Mouse (Mus musculus): ENCODE data around the gene Erc2. TPM values are rescaled to one million over a fixed set of nuclear protein-coding genes. Genes with fewer than 3 reads are reported as not detected.

Erc2 gene
- polyA plus RNA-seq, 1 experiment from 2014 or later, result 4.3 TPM

DNA sequence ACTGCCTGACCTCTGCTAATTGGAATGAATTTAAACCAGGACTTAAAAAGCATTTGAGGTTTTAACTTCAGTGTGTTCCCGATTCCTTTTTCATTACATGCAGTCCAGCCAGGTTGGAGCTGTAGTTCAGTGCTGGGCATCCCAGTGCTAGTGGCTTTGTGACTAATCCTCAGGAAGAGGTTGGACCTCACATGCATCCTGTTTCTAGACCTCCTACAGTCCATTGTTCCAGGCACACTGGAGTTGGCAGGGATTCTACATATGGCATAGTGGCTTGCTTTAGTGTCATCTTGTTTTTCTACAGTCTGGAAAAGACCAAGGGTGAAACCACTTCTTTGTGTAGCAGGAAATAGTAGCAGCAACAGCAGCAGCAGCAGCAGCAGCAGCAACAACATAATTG, 159.0 kb downstream of the Erc2 start:
- Histone ChIP-seq H3K9ac (ENCODE audit: low read depth, low read length) (no peak overlapping the region), H3K4me2 (ENCODE audit: low read depth, low read length) (no peak overlapping the region), H3K9me3 (ENCODE audit: control insufficient read depth, low read length) (no peaks in the 10 kb centered on the region), H3K27me3 (replicated peaks; ENCODE audit: control insufficient read depth, insufficient read depth, low read length) (no peaks in the 10 kb centered on the region), H3K36me3 (ENCODE audit: control insufficient read depth, insufficient read depth, low read length) (no peaks in the 10 kb centered on the region), H3K4me3 (ENCODE audit: low read length) (no peak overlapping the region), H3K27ac (ENCODE audit: low read length) (no peak overlapping the region), H3K4me1 (ENCODE audit: control insufficient read depth, insufficient read depth, low read length) (no peaks in the 10 kb centered on the region)
- ATAC-seq, result no peak
- 85% methylated on average over 1 of the region's 1 CpGs for WGBS

DNA sequence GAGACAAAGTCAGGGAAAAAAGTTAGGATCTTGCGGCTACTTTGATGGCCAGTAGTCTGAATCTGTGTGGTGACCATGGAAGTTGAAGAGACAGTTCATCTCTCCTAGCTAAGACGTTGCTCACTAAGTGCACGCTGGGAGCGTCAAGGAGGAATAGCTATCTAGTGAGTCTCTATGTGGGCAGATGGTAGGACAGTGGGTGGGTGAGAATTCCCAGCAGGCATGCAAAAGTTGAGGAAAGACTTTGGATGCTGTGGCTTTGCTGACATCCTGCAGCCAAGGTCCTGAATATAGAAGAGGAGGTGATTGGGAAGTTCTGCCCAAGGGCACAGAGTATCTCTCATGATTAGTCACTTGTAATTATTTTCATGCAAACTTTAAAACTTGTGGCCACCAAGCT, 162.6 kb downstream of the Erc2 start:
- 96% methylated on average over 4 of the region's 4 CpGs for WGBS
- Histone ChIP-seq H3K4me1 (ENCODE audit: control insufficient read depth, insufficient read depth, low read length) (no peaks in the 10 kb centered on the region), H3K9me3 (ENCODE audit: control insufficient read depth, low read length) (no peaks in the 10 kb centered on the region), H3K4me2 (ENCODE audit: low read depth, low read length) (no peak overlapping the region), H3K27ac (ENCODE audit: low read length) (no peak overlapping the region), H3K36me3 (ENCODE audit: control insufficient read depth, insufficient read depth, low read length) (no peaks in the 10 kb centered on the region), H3K4me3 (ENCODE audit: low read length) (no peak overlapping the region), H3K9ac (ENCODE audit: low read depth, low read length) (no peak overlapping the region), H3K27me3 (replicated peaks; ENCODE audit: control insufficient read depth, insufficient read depth, low read length) (no peaks in the 10 kb centered on the region)
- no peak for ATAC-seq

DNA sequence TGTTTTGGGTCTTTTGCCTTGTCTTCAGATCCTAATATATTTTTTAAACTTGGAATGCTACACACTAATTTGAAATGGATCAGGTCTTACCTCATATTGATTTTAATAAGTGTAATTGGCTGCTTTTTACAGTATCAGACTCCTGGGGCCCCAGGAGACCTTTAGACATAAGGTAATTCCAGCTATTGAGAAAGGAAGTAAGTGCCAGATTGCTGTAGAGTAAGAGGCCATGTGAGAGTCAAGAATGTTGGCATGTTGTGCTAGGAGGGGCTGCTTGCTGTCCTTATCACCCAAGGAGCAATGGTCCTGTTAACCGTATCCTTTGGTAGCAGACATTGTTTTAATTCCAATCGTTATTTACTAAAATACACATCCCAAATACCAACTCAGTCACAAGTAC, 163.3 kb downstream of the Erc2 start:
- H3K27ac ChIP-seq (ENCODE audit: low read length), result no peak overlapping the region
- WGBS, result 78% methylated on average over 2 of the region's 2 CpGs
- H3K9ac ChIP-seq (ENCODE audit: low read depth, low read length), result no peak overlapping the region
- H3K4me1 ChIP-seq (ENCODE audit: control insufficient read depth, insufficient read depth, low read length), result no peaks in the 10 kb centered on the region
- H3K9me3 ChIP-seq (ENCODE audit: control insufficient read depth, low read length), result no peaks in the 10 kb centered on the region
- no peaks in the 10 kb centered on the region for H3K36me3 ChIP-seq (ENCODE audit: control insufficient read depth, insufficient read depth, low read length)
- H3K4me3 ChIP-seq (ENCODE audit: low read length), result no peak overlapping the region
- no peak overlapping the region for H3K4me2 ChIP-seq (ENCODE audit: low read depth, low read length)
- ATAC-seq, result peak; percentile 73
- H3K27me3 ChIP-seq (replicated peaks; ENCODE audit: control insufficient read depth, insufficient read depth, low read length), result no peaks in the 10 kb centered on the region

DNA sequence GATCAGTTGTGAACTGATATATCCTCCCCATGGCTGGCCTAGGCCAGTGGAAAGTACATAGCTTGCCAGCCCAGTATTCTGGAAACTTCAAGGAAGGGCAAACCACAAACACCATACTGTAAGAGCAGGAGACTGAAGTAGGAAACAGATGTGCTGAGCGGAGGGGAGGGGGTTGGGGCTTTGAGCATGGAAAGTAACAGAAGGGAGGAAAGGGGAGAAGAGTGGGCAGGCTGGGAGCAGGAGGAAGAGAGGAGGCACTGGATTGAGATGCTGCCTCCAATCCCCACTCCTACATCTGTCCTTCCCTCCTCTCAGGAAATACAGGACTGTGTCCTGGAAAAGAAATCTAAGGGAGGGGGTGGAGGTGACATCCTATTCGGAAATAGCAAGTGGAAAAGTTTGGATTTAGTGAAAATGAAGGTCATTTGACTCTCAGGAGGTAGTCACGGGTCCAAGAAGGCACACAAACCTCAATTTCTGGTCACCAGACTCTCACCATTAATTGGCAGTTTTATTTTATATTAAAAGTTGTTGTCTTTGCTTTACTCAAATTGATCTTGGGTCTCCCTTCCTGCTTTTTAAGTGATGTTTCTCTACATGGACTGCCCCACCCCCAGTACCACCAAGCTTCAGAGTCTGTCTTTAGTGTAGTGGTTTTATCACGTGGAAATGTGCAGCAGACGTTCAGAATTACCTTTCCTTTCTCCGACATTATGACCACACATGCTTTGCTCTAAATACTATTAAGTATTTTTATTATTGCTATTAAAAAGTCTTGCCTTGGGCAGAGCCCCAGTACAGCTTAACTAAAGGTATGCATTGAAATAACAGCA, 167.1 kb downstream of the Erc2 start:
- 67% methylated on average over 6 of the region's 6 CpGs for WGBS
- Histone ChIP-seq H3K4me3 (ENCODE audit: low read length) (no peak overlapping the region), H3K27me3 (replicated peaks; ENCODE audit: control insufficient read depth, insufficient read depth, low read length) (no peaks in the 10 kb centered on the region), H3K9me3 (ENCODE audit: control insufficient read depth, low read length) (no peaks in the 10 kb centered on the region), H3K9ac (ENCODE audit: low read depth, low read length) (no peak overlapping the region), H3K36me3 (ENCODE audit: control insufficient read depth, insufficient read depth, low read length) (no peaks in the 10 kb centered on the region), H3K4me1 (ENCODE audit: control insufficient read depth, insufficient read depth, low read length) (no peaks in the 10 kb centered on the region), H3K27ac (ENCODE audit: low read length) (no peak overlapping the region), H3K4me2 (ENCODE audit: low read depth, low read length) (no peak overlapping the region)
- ATAC-seq, result no peak

DNA sequence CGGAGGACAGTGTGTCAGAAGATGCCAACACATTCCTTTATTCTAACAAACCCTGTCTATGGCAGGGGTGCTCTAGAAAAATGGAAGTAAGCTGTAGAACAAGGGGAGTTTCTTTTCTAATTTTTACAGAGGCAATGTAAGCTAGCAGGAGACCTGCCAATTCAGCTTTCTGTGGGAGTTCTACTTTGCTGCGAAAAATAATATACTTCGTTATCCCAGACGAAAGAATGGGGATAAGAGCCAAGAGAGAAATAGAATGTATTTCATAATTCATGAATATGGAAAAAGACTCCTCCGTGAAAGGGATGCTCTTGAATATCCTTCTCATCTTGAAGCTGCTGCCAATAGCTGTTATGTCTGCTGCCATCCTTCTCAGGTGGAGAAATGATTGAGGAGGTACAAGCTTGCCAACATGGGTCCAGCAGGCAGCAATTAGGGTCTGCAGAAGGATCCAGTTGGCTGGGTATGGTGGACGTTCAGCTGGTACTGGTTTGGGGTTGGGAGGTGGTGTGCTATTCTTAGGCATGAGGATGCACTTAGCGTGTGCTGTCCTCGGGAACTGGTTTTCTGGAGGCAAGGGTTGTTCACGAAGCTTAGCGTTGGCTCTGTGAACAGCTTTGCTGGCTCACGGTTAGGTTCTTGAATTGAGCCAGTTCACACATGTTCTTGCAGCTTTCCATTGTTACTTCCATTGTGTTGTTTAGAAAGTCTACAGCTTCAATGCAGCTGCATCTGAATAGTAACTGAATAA, 176.1 kb downstream of the Erc2 start:
- H3K27me3 ChIP-seq (replicated peaks; ENCODE audit: control insufficient read depth, insufficient read depth, low read length), result no peaks in the 10 kb centered on the region
- no peak overlapping the region for H3K9ac ChIP-seq (ENCODE audit: low read depth, low read length)
- no peak overlapping the region for H3K4me3 ChIP-seq (ENCODE audit: low read length)
- ATAC-seq, result no peak
- no peaks in the 10 kb centered on the region for H3K4me1 ChIP-seq (ENCODE audit: control insufficient read depth, insufficient read depth, low read length)
- WGBS, result 84% methylated on average over 11 of the region's 11 CpGs
- H3K36me3 ChIP-seq (ENCODE audit: control insufficient read depth, insufficient read depth, low read length), result no peaks in the 10 kb centered on the region
- no peak overlapping the region for H3K4me2 ChIP-seq (ENCODE audit: low read depth, low read length)
- no peak overlapping the region for H3K27ac ChIP-seq (ENCODE audit: low read length)
- H3K9me3 ChIP-seq (ENCODE audit: control insufficient read depth, low read length), result no peaks in the 10 kb centered on the region

DNA sequence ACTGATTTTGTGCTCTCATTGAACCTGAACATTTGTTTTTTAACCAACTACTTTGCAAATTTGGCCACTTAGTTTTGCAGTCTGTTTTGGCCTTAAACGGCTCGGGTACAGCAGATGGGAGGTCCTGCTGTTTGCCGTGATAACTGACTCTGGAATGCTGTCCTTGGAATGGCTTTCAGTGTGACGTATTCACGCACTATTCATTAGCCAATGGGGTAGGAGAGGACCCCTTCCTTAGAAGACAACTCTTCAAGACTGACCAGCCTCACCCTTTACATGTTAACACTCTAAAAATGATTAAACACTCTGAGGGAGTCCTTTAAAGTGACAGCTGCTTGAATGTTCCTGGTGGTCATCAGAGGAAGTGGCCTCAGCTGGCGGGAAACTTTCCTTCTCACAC, 178.5 kb downstream of the Erc2 start:
- Histone ChIP-seq H3K4me2 (ENCODE audit: low read depth, low read length) (no peak overlapping the region), H3K36me3 (ENCODE audit: control insufficient read depth, insufficient read depth, low read length) (no peaks in the 10 kb centered on the region), H3K27ac (ENCODE audit: low read length) (no peak overlapping the region), H3K27me3 (replicated peaks; ENCODE audit: control insufficient read depth, insufficient read depth, low read length) (no peaks in the 10 kb centered on the region), H3K9ac (ENCODE audit: low read depth, low read length) (no peak overlapping the region), H3K9me3 (ENCODE audit: control insufficient read depth, low read length) (no peaks in the 10 kb centered on the region), H3K4me1 (ENCODE audit: control insufficient read depth, insufficient read depth, low read length) (no peaks in the 10 kb centered on the region), H3K4me3 (ENCODE audit: low read length) (no peak overlapping the region)
- 46% methylated on average over 6 of the region's 6 CpGs for WGBS
- ATAC-seq, result no peak

DNA sequence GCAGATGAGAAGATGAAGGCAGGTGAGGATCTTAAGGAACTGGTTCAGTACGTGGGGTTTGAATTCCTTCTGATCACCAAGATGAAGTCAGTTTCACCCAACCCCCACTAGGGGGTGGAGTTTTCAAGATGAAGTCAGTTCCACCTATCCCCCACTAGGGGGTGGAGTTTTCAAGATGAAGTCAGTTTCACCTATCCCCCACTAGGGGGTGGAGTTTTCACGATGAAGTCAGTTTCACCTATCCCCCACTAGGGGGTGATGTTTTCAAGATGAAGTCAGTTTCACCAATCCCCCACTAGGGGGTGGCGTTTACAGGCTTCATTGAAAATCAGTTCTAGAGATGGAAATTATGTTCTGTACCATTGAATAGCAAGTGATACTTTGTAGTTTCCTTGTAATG, 181.7 kb downstream of the Erc2 start:
- no peak overlapping the region for H3K4me3 ChIP-seq (ENCODE audit: low read length)

DNA sequence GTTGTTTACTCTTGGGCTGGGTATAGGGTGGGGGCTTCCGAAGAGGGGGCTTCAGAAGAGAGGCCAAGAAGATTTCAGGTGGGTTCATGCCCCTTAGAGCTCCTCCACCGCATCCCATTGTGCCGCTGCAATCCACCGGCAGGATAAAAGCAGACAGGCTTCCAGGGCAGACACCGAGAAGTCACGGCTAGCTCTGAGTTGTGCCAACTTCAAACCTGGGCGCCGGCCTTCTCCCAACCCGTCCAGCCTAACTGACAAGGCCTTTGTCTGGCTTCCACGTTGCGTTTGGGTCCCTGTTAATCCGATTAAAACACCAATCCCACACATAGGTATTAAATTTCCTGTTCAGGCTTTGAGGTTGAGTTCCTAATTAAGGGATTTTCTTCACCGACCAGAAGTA, 182.8 kb downstream of the Erc2 start:
- no peaks in the 10 kb centered on the region for H3K9me3 ChIP-seq (ENCODE audit: control insufficient read depth, low read length)
- no peak for ATAC-seq

More for the DNA sequence above, 181.7 kb downstream of the Erc2 start:
- ATAC-seq, result no peak
- Histone ChIP-seq H3K27ac (ENCODE audit: low read length) (no peak overlapping the region), H3K27me3 (replicated peaks; ENCODE audit: control insufficient read depth, insufficient read depth, low read length) (no peaks in the 10 kb centered on the region), H3K4me1 (ENCODE audit: control insufficient read depth, insufficient read depth, low read length) (no peaks in the 10 kb centered on the region), H3K9me3 (ENCODE audit: control insufficient read depth, low read length) (no peaks in the 10 kb centered on the region), H3K9ac (ENCODE audit: low read depth, low read length) (no peak overlapping the region), H3K4me2 (ENCODE audit: low read depth, low read length) (no peak overlapping the region), H3K36me3 (ENCODE audit: control insufficient read depth, insufficient read depth, low read length) (no peaks in the 10 kb centered on the region)
- WGBS, result 94% methylated on average over 3 of the region's 3 CpGs

DNA sequence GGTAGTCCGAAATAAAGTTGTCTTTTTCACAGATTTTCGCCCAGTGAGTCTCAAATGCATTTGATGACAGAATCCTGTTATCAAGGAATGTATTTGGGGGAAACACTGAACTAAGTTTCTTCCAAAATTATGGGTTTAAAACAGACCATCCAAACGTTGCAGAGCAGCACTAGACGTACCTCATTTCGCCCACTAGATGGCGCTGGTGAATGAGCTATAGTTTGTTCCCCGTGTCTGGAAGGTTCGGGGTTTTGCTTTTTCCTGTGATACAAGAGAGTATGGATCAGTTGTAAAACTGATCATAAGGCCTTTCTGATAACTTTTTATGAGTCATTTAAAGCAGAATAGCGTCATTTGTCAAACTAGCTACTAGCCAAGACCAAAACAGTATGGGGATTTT, 185.9 kb downstream of the Erc2 start:
- Histone ChIP-seq H3K27me3 (replicated peaks; ENCODE audit: control insufficient read depth, insufficient read depth, low read length) (no peaks in the 10 kb centered on the region), H3K9me3 (ENCODE audit: control insufficient read depth, low read length) (no peaks in the 10 kb centered on the region), H3K9ac (ENCODE audit: low read depth, low read length) (no peak overlapping the region), H3K4me2 (ENCODE audit: low read depth, low read length) (no peak overlapping the region), H3K36me3 (ENCODE audit: control insufficient read depth, insufficient read depth, low read length) (no peaks in the 10 kb centered on the region), H3K4me1 (ENCODE audit: control insufficient read depth, insufficient read depth, low read length) (no peaks in the 10 kb centered on the region), H3K27ac (ENCODE audit: low read length) (no peak overlapping the region), H3K4me3 (ENCODE audit: low read length) (no peak overlapping the region)
- no peak for ATAC-seq
- WGBS, result 3% methylated on average over 9 of the region's 9 CpGs

More for the DNA sequence above, 182.8 kb downstream of the Erc2 start:
- no peak overlapping the region for H3K9ac ChIP-seq (ENCODE audit: low read depth, low read length)
- H3K27ac ChIP-seq (ENCODE audit: low read length), result no peak overlapping the region
- WGBS, result 81% methylated on average over 13 of the region's 13 CpGs
- H3K4me3 ChIP-seq (ENCODE audit: low read length), result no peak overlapping the region
- no peaks in the 10 kb centered on the region for H3K27me3 ChIP-seq (replicated peaks; ENCODE audit: control insufficient read depth, insufficient read depth, low read length)
- H3K4me2 ChIP-seq (ENCODE audit: low read depth, low read length), result no peak overlapping the region
- H3K36me3 ChIP-seq (ENCODE audit: control insufficient read depth, insufficient read depth, low read length), result no peaks in the 10 kb centered on the region
- no peaks in the 10 kb centered on the region for H3K4me1 ChIP-seq (ENCODE audit: control insufficient read depth, insufficient read depth, low read length)

Measured in intestine, embryonic 16.5 days (tissue).